Mouse (Mus musculus): ENCODE data around the gene Ifi27l2a. TPM values are rescaled to one million over a fixed set of nuclear protein-coding genes. Genes with fewer than 3 reads are reported as not detected.
A peak's percentile ranks its signal among the peaks of the same experiment; 100 is the strongest.
"Not testable (repeated sequence)": the region's sequence is repeated elsewhere in the genome, so short reads cannot be mapped to it uniquely, and the experiment has no call there.

Gene Ifi27l2a
- total RNA-seq (2014; fragmentation: Nextera tagmentation), result 11.1 and 12.0 TPM in 2 replicates
- total RNA-seq (2017), result 2.9 and 11.7 TPM in 2 replicates

- ATAC-seq (replicated peaks; ENCODE audit: low FRiP score, low TSS enrichment, poor library complexity, severe bottlenecking), result peak; percentile 42; the same call in 1 of the 2 replicates
Measured at GRCm38 (mm10) chr12:103443524-103443923, at the start of gene Ifi27l2a. TSS of gene Ifi27l2a (minus strand) at chr12:103443680.

- peak; percentile 77 for ATAC-seq (replicated peaks; ENCODE audit: low FRiP score, low TSS enrichment, poor library complexity, severe bottlenecking)
Measured at GRCm38 (mm10) chr12:103492767-103493166, 49.3 kb upstream of the Ifi27l2a start.

DNA sequence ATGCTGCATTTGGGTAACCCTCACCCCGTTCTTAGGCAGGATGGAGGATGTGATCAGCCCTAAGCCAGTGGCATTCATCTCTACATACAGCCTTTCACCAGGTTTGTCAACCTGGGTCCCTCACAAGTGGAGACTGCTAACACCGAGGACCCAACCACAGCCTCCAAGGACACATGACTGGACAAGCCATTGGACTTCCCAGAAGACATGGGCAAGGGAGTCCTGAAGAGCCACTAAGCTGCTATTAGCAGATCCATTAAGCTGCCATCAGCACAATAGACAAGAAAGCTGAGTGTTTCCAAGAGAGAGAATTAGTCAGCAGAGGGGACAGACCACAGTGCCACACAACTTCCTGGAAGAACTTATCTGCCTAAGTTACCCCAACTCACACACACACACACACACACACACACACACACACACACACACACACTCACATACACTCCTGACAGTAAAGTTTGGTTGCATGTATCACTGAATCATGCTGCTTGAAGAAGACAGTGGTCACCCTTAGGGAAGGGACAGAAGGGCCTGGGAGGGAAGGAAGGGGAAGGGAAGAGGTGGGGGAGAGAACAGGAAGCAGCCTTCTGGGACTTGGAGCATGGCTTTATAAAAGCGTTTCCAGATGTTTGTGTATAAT lies 47.7 kb upstream of the Ifi27l2a start:
- no peak for ATAC-seq (replicated peaks; ENCODE audit: low FRiP score, low TSS enrichment, poor library complexity, severe bottlenecking)

DNA sequence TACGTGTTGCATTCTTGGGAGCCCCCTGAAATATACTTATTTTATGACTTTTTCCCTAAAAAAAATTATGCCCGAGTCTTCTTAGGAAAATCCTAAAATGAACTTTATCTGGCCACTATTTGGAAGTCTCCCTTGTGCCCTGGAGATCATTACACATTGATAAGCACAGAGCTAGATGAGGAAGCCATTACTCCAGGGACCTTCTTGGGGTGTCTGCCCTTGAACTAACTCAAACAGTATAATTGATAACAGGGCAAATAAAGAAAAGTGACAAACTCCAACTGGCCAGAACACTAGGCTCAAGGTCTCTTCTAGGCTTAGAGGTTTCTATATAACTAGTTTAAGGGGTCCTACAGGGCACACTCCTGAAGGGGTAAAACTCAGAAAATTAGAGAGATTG lies 44.3 kb upstream of the Ifi27l2a start:
- no peak for ATAC-seq (replicated peaks; ENCODE audit: low FRiP score, low TSS enrichment, poor library complexity, severe bottlenecking)

- no peak for ATAC-seq (replicated peaks; ENCODE audit: low FRiP score, low TSS enrichment, poor library complexity, severe bottlenecking)
Measured at GRCm38 (mm10) chr12:103487276-103487675, 43.8 kb upstream of the Ifi27l2a start.

DNA sequence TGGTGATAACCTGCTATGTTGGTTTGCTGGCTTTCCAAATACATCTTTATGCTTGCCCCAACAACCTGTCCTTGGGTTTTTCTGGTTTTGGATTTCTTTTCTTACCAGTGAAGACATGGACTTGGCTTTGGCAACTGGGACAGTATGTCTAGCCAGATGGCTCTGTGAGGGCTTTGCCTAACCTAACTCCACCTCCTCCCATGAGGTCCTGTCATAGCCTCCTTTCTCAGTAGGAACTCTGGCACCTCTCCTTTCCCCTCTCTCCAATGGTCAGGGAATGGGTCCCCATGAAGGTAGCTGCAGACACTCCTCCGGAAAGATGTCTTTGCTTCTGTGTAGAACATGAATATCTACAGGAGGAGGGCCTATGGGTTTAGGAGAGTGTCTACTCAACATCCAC lies 43.2 kb upstream of the Ifi27l2a start:
- ATAC-seq (replicated peaks; ENCODE audit: low FRiP score, low TSS enrichment, poor library complexity, severe bottlenecking), result no peak

DNA sequence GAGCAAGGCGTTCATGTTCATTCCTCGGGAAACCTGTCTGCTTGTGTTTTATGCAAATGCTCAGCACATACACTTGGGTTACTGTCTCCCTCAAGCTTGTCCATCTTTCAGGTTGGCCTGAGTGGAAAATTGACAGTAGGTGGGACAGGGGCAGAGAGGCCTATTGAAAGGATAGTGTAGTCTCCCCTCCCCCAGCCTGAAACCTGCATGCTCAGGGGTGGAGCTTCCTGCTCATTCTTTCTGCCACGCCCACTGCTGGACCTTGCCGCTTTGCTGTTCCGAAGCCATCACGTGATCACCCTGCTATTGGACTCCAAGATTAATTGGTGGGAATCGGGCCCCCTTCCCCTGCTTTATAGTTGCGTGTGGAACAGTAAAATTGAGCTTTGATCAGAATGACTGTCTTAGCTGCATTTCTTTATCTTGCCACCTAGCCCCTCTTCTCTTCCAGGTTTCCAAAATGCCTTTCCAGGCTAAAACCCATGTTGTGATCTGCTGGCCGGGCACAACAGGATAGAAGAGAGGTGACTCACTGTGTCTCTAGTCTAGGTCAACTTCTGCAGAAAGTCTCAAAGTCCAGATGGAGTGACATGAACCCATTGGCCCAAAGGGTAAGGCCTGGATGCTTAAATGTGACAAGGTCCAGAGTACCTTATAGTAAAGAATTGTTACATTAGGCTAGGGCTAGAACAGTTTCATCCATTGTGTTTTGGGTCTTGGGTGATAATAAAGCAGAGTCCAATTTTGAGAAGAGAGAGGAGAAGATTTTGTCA lies 40.9 kb upstream of the Ifi27l2a start:
- not testable (repeated sequence) for ATAC-seq (replicated peaks; ENCODE audit: low FRiP score, low TSS enrichment, poor library complexity, severe bottlenecking)

DNA sequence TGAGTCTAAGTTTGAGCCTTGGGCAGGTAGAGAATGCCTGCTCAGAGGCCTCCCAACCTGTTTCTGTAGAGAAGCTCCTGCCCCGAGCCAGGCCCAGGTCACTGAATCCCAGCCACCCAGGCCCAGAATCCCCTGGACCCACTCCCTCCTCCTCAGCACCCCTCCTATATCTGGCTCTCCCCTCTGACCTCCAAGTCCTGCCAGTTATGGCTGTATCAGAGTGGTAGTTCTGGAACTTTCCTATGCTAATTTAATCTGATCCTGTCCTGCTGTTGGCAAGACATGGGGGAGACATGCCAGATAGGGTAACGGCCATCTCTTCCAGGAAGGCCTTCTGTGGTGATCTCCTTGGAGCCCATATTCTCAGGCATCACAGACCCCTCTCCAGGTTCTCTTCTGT lies 39.3 kb upstream of the Ifi27l2a start:
- no peak for ATAC-seq (replicated peaks; ENCODE audit: low FRiP score, low TSS enrichment, poor library complexity, severe bottlenecking)

DNA sequence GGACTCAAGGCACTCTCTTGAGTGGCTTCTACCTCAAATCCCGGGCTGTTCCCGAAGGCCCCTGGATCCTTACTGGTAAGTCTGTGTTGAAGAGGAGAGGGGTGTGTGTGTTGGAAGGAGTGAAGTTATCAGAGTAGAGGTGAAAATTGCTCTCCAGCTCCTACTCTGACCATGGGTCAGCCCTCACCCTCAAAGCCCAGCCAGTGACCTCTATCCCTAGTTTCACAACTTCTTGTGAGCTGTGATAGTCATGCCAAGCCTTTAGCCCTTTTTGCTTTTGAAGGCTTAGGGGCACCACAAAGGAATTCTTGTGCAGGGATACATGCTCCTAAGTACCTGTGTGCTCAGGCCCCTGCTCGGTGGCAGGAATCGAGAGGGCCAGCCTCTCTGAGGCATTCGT lies 38.2 kb upstream of the Ifi27l2a start:
- no peak for ATAC-seq (replicated peaks; ENCODE audit: low FRiP score, low TSS enrichment, poor library complexity, severe bottlenecking)

DNA sequence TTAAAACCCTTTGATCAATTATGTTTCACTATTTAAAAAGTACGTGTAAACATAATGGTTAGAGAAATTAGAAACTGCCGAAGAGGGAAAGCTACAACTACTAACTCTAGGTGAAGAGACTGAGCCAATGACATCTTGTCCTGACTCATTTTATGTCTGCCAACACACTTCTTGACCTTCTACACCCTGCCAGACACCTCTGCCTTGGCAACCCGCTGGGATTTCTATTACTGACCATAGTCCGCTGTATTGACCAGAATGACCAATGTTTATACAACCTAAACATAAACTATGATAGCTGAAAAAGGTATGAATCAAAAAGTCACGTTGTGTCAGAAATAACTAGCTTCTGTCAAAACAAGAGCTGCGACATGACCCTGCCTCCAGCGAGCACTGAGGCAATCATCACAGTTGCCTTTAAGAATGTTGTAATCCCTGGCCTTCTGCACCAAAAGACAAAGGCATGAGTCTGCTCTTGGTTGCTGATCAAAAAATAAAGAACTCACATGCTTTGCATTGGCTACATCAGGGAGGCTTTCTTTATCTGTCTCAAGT lies 34.1 kb upstream of the Ifi27l2a start:
- ATAC-seq (replicated peaks; ENCODE audit: low FRiP score, low TSS enrichment, poor library complexity, severe bottlenecking), result no peak

DNA sequence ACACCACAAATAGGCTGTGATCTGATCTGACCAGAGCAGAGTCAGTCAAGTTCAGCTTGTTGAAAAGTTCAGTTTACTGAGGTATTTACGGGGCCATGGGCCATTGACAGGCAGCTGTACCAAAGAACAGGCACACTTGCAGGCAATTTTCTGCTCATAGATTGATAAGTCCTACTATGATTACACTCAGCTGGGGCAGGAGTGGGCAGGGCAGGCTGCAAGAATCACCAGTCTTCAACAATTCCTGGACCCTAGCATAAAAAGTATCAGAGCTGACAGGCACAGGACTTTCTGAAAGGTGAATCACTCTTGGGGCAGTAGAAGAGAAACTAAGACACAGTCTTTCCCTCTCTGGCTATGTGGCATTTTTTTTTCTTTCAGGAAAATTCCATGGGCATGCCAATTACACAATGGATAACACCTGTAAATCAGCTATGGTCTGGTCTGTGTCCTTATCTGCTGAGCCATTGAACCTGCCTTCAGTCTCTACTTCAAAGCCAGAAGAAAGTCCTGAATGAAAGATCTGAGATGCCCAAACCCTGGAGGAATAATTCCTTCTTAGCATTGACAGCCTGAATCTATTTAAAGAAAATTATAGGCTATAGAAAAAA lies 33.4 kb upstream of the Ifi27l2a start:
- ATAC-seq (replicated peaks; ENCODE audit: low FRiP score, low TSS enrichment, poor library complexity, severe bottlenecking), result no peak

DNA sequence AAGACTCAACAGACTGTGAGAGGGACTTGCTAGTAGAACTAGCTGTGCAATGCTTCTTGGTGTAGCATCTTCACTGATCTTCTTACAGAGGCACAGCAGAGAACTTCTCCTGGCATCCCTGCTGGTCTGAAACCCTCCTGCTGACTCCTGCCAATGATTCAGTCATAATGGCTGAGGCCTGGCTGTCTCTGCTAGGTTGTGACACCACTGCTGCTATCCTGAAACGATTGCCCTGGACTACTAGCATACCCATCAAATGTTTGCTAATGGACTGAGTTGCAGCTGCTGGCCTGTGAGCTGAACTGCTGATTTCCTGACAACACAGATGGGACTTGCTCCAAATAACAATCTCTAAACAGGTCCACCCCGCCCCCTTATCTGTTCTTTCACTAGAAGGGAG lies 31.0 kb upstream of the Ifi27l2a start:
- ATAC-seq (replicated peaks; ENCODE audit: low FRiP score, low TSS enrichment, poor library complexity, severe bottlenecking), result no peak

DNA sequence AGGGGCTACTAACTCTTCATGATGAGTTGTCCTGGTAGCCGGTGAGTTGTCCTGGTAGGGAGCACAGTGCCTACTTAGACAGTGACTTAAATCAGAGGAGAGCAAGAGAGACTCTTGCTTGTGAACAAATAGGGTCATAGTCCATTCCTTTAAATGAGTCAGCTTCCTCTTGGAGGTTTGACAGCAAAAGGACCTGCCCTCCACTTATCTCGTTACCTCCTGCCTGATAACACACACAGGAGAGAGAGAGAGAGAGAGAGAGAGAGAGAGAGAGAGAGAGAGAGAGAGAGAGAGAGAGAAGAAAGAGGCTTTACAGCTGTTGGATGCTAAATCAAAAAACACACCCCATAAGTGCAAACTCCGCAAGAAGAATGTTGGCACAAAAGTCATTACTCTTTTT lies 13.7 kb upstream of the Ifi27l2a start, which contains the start of gene Ifi27l2b:
Gene Ifi27l2b (minus strand): TSS at position 84 of the 400 bp plus-strand sequence.
- no peak for ATAC-seq (replicated peaks; ENCODE audit: low FRiP score, low TSS enrichment, poor library complexity, severe bottlenecking)

DNA sequence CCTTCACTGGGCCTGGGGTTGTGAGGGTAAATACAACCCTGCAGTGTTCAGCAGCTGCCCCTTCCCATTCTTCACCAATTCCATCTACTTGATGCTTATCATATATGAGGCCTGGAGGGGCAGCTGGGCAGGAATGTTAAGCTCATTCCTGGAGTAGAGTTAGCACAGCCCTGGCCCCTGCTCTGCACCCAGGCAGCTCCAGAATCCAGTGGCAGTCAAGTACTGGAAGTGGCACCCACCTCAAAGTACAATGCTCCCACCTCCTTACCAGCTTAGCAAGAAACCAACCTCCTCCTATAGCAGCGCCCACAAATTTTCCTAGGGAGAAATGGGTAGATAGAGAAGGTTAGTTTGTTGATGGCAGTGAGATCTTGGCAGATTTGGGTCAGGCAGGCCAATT lies 13.2 kb upstream of the Ifi27l2a start:
- ATAC-seq (replicated peaks; ENCODE audit: low FRiP score, low TSS enrichment, poor library complexity, severe bottlenecking), result not testable (repeated sequence)

DNA sequence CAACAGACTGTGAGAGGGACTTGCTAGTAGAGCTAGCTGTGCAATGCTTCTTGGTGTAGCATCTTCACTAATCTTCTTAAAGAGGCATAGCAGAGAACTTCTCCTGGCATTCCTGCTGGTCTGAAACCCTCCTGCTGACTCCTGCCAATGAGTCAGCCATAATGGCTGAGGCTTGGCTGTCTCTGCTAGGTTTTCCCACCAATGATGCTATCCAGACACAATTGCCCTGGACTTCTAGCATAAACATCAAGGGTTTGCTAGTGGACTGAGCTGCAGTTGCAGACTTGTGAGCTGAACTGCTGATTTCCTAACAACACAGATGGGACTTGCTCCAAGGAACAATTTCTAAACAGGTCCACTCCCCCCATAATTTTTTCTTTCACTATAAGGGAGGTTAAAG lies 9.9 kb upstream of the Ifi27l2a start:
- ATAC-seq (replicated peaks; ENCODE audit: low FRiP score, low TSS enrichment, poor library complexity, severe bottlenecking), result no peak

GRCm38 (mm10) chr12:103445060-103445459 lies 1.6 kb upstream of the Ifi27l2a start:
- no peak for ATAC-seq (replicated peaks; ENCODE audit: low FRiP score, low TSS enrichment, poor library complexity, severe bottlenecking)

DNA sequence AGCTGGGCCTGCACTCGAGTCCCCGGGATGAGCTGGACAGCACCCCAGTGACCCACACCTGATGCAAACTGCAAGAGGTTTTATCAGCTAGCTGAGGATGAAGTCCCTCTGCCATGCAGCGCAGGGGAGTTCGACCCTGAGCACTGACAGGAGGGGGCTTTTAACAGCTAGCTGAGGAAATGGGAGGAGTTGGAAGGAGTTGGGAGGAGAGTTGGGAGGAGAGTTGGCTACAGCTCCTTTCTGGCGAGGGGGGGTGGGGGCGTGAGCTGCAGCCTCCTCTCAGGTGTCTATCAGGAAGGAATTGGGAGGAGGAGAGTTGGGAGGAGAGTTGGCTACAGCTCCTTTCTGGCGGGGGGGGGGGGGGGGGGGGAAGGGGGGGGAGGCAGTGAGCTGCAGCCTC lies 781 bp upstream of the Ifi27l2a start:
- not testable (repeated sequence) for ATAC-seq (replicated peaks; ENCODE audit: low FRiP score, low TSS enrichment, poor library complexity, severe bottlenecking)

GRCm38 (mm10) chr12:103437601-103438000 lies 5.9 kb downstream of the Ifi27l2a start:
- no peak for ATAC-seq (replicated peaks; ENCODE audit: low FRiP score, low TSS enrichment, poor library complexity, severe bottlenecking)

DNA sequence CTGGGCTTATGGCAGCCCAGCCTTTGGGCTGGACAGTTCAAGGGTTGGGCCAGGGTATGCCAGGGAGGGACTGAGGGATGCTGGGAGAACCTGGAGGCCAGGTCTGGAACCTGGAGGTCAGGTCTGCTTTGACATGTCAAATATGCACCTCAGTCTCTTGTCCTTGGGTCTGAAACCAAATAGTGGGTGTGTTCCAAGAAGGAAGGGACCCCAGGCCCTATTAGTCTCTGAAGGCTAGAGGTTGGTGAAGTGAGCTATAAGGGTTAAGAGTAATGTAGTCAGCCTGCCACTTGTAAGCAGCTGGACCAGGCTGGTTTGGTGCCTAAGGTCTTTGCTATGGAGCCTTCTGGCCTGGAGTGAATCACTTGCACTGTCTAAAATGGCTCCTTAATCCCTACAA lies 8.6 kb downstream of the Ifi27l2a start:
- no peak for ATAC-seq (replicated peaks; ENCODE audit: low FRiP score, low TSS enrichment, poor library complexity, severe bottlenecking)

Measured in megakaryocyte-erythroid progenitor cell, adult 5-6 weeks (primary cell).